ENCODE assay signal across 10 mouse cellular contexts in genomic region chr17:31637866-31638570, GRCm38 (mm10). TPM values are rescaled to one million over a fixed set of nuclear protein-coding genes. Genes with fewer than 3 reads are reported as not detected.
DNase-seq lines count a peak whose midpoint lies in the region; ATAC-seq and TF ChIP-seq lines count a peak whose summit lies in the region.
"Had no signal": no experiment of that assay in that cellular context is flagged by ENCODE, and none has a peak within 500 bp of the region (broad histone marks: within the 10 kb centered on the region; RNA-seq: fewer than 3 reads in every experiment).

No protein-coding gene starts in this region.

- no peak overlapping the region for H3K4me3 ChIP-seq in intestine, embryonic 15.5 days (replicated peaks)
- no peak overlapping the region for H3K4me3 ChIP-seq in intestine, postnatal 0 days (ENCODE audit: low read depth, low read length)
- H3K4me3 ChIP-seq in embryonic facial prominence, embryonic 10.5 days: peak overlapping the region; percentile 66; the same call in 1 of the 2 replicates
- H3K4me3 ChIP-seq in heart, embryonic 10.5 days: peak overlapping the region; percentile 68
- H3K4me3 ChIP-seq: myocyte had no signal

- DNase-seq in embryonic facial prominence, embryonic 10.5 days (ENCODE audit: low spot score): no peak
- peak; percentile 72 for DNase-seq in heart, embryonic 10.5 days (ENCODE audit: low spot score)
- peak; percentile 40 to 50 for DNase-seq in layer of hippocampus, adult 8-10 months (ENCODE audit: low spot score in 2 of 2)
- DNase-seq in lung, postnatal 36 days: peak; percentile 53
- no peak for DNase-seq in yolk sac, embryonic 10.5 days (ENCODE audit: low spot score)

- ATAC-seq in intestine, embryonic 15.5 days: no peak
- ATAC-seq in intestine, postnatal 0 days: no peak
- ATAC-seq in megakaryocyte progenitor cell, adult 5-6 weeks (replicated peaks; ENCODE audit: poor library complexity): no peak
- ATAC-seq: Patski had no signal

- H3K9me3 ChIP-seq in intestine, embryonic 15.5 days: no peaks in the 10 kb centered on the region
- H3K9me3 ChIP-seq in intestine, postnatal 0 days (ENCODE audit: control insufficient read depth): no peaks in the 10 kb centered on the region
- H3K9me3 ChIP-seq in embryonic facial prominence, embryonic 10.5 days: no peaks in the 10 kb centered on the region
- no peaks in the 10 kb centered on the region for H3K9me3 ChIP-seq in heart, embryonic 10.5 days

- peak overlapping the region; percentile 30; the same call in 1 of the 2 replicates for H3K27ac ChIP-seq in intestine, embryonic 15.5 days
- H3K27ac ChIP-seq in intestine, postnatal 0 days (ENCODE audit: low read depth, low read length): no peak overlapping the region
- H3K27ac ChIP-seq in embryonic facial prominence, embryonic 10.5 days (replicated peaks): no peak overlapping the region
- H3K27ac ChIP-seq in heart, embryonic 10.5 days: no peak overlapping the region

- peaks cover 18% of the 10 kb centered on the region for H3K27me3 ChIP-seq in intestine, embryonic 15.5 days (replicated peaks)
- peaks cover 15% of the 10 kb centered on the region for H3K27me3 ChIP-seq in intestine, postnatal 0 days (replicated peaks; ENCODE audit: control insufficient read depth, insufficient read depth, low read length)
- peaks cover 36% of the 10 kb centered on the region for H3K27me3 ChIP-seq in embryonic facial prominence, embryonic 10.5 days (replicated peaks; ENCODE audit: low read depth, poor library complexity, severe bottlenecking)
- H3K27me3 ChIP-seq in heart, embryonic 10.5 days (ENCODE audit: insufficient read depth, poor library complexity, severe bottlenecking): peaks cover 46% of the 10 kb centered on the region
- H3K27me3 ChIP-seq: Patski had no signal

- no peaks in the 10 kb centered on the region for H3K36me3 ChIP-seq in intestine, embryonic 15.5 days
- no peaks in the 10 kb centered on the region for H3K36me3 ChIP-seq in intestine, postnatal 0 days (ENCODE audit: control insufficient read depth, insufficient read depth)
- H3K36me3 ChIP-seq in embryonic facial prominence, embryonic 10.5 days (replicated peaks): no peaks in the 10 kb centered on the region
- H3K36me3 ChIP-seq in heart, embryonic 10.5 days: no peaks in the 10 kb centered on the region

- H3K4me1 ChIP-seq in intestine, embryonic 15.5 days (replicated peaks): peaks cover 15% of the 10 kb centered on the region
- H3K4me1 ChIP-seq in intestine, postnatal 0 days (replicated peaks; ENCODE audit: control insufficient read depth, insufficient read depth, low read length): no peaks in the 10 kb centered on the region
- peaks cover 23% of the 10 kb centered on the region for H3K4me1 ChIP-seq in embryonic facial prominence, embryonic 10.5 days
- H3K4me1 ChIP-seq in heart, embryonic 10.5 days: peaks cover 18% of the 10 kb centered on the region

- peak overlapping the region; percentile 100; the same call in 1 of the 2 replicates for H3K4me2 ChIP-seq in intestine, embryonic 15.5 days (replicated peaks)
- H3K4me2 ChIP-seq in intestine, postnatal 0 days (replicated peaks; ENCODE audit: low read depth): no peak overlapping the region

- WGBS in intestine, embryonic 15.5 days: 62% methylated on average over 9 of the region's 9 CpGs
- 64% methylated on average over 9 of the region's 9 CpGs for WGBS in intestine, postnatal 0 days
- 65% methylated on average over 9 of the region's 9 CpGs for WGBS in embryonic facial prominence, embryonic 10.5 days
- WGBS in heart, embryonic 10.5 days: 62% methylated on average over 9 of the region's 9 CpGs

- TF ChIP-seq CTCF in intestine, postnatal 0 days (IDR thresholded peaks at IDR 0.05; ENCODE audit: low read depth): no peak

- H3K9ac ChIP-seq in intestine, embryonic 15.5 days: no peak overlapping the region
- H3K9ac ChIP-seq in intestine, postnatal 0 days (ENCODE audit: low read depth, low read length): no peak overlapping the region

RNA-seq across cellular contexts. Expression of gene Cbs, which starts 1.0 kb away (rescaled TPM):
- 9.5 and 20.6 TPM in 2 replicates for polyA plus RNA-seq in intestine, embryonic 15.5 days (2015; fragmentation: Nextera tagmentation; extraction: Ambion mirVana)
- 0.09 and 0.55 TPM in 2 replicates for polyA plus RNA-seq in intestine, postnatal 0 days (2015; fragmentation: Nextera tagmentation; extraction: Ambion mirVana)
- 2.5 and 2.8 TPM in 2 replicates for polyA plus RNA-seq in embryonic facial prominence, embryonic 10.5 days (2016; fragmentation: Nextera tagmentation; extraction: Ambion mirVana)
- polyA plus RNA-seq in heart, embryonic 10.5 days (2016; fragmentation: Nextera tagmentation; extraction: Ambion mirVana): 0.89 and 2.1 TPM in 2 replicates
- total RNA-seq in layer of hippocampus, adult 8-10 months (2022): 10 to 100 TPM; 39.6 to 74.8 (median 49.2) TPM
- not detected in 2 replicates for total RNA-seq in megakaryocyte progenitor cell, adult 5-6 weeks (2015)
- total RNA-seq in megakaryocyte progenitor cell, adult 5-6 weeks (2017): 0.14 TPM in 1 of 2 replicates, not detected in the other

RNA-seq across cellular contexts. Expression of gene U2af1, which starts 20.7 kb away (rescaled TPM):
- 278 and 287 TPM in 2 replicates for polyA plus RNA-seq in intestine, embryonic 15.5 days (2015; fragmentation: Nextera tagmentation; extraction: Ambion mirVana)
- polyA plus RNA-seq in intestine, postnatal 0 days (2015; fragmentation: Nextera tagmentation; extraction: Ambion mirVana): 151 TPM in 2 replicates
- polyA plus RNA-seq in embryonic facial prominence, embryonic 10.5 days (2016; fragmentation: Nextera tagmentation; extraction: Ambion mirVana): 464 and 498 TPM in 2 replicates
- 271 and 373 TPM in 2 replicates for polyA plus RNA-seq in heart, embryonic 10.5 days (2016; fragmentation: Nextera tagmentation; extraction: Ambion mirVana)
- total RNA-seq in layer of hippocampus, adult 8-10 months (2022): 100 to 1,000 TPM; 115 to 134 (median 125) TPM
- total RNA-seq in megakaryocyte progenitor cell, adult 5-6 weeks (2015): 77.1 and 82.0 TPM in 2 replicates
- total RNA-seq in megakaryocyte progenitor cell, adult 5-6 weeks (2017): 286 and 323 TPM in 2 replicates

RNA-seq across cellular contexts. Expression of gene Cryaa, which starts 39.6 kb away (rescaled TPM):
- polyA plus RNA-seq in intestine, embryonic 15.5 days (2015; fragmentation: Nextera tagmentation; extraction: Ambion mirVana): 0.15 and 0.16 TPM in 2 replicates
- polyA plus RNA-seq in intestine, postnatal 0 days (2015; fragmentation: Nextera tagmentation; extraction: Ambion mirVana): 0.09 TPM in 1 of 2 replicates, not detected in the other
- polyA plus RNA-seq in embryonic facial prominence, embryonic 10.5 days (2016; fragmentation: Nextera tagmentation; extraction: Ambion mirVana): 0.77 TPM in 1 of 2 replicates, not detected in the other
- polyA plus RNA-seq in heart, embryonic 10.5 days (2016; fragmentation: Nextera tagmentation; extraction: Ambion mirVana): not detected in 2 replicates
- under 1 TPM in 1 of 4 experiments, not detected in 3; 0.52 TPM for total RNA-seq in layer of hippocampus, adult 8-10 months (2022)
- total RNA-seq in megakaryocyte progenitor cell, adult 5-6 weeks (2015): not detected in 2 replicates
- total RNA-seq in megakaryocyte progenitor cell, adult 5-6 weeks (2017): not detected in 2 replicates
- polyA plus RNA-seq: myocyte, Patski had no signal

Comparison
In these comparisons a context has a peak if more than half of its experiments do, and no peak if none do; other contexts are left out.
1. H3K4me3 ChIP-seq: peak in embryonic facial prominence, embryonic 10.5 days (single experiment) and heart, embryonic 10.5 days (single experiment); none in intestine, embryonic 15.5 days (single experiment) and intestine, postnatal 0 days (single experiment).
2. DNase-seq: peak in heart, embryonic 10.5 days (single experiment), layer of hippocampus, adult 8-10 months (2 of 2) and lung, postnatal 36 days (single experiment); none in embryonic facial prominence, embryonic 10.5 days (single experiment) and yolk sac, embryonic 10.5 days (single experiment).